Mouse (Mus musculus) gastrocnemius, postnatal 25 days (tissue): ENCODE measurements around the gene Nmb. TPM values are rescaled to one million over a fixed set of nuclear protein-coding genes. Genes with fewer than 3 reads are reported as not detected.

Source experiments
- DNase-seq: peaks from one replicate; pipeline ENCODE4 v3.0.0; 2022
- total RNA-seq, 2 experiments: library from RNA; stranded (reverse); gene quantifications; 1 replicate in 1 of 2; 2 replicates in 1 of 2; pipeline ENCODE4 v1.2.3; 2021

The Nmb gene
- total RNA-seq, 2 experiments from 2014 or later: 2.2 to 2.7 TPM

- DNase-seq: peak; percentile 90
Observed at GRCm38 (mm10) chr7:80860729-80861274, 44.1 kb downstream of the Nmb start, which contains the start of gene Zscan2. TSS of gene Zscan2 (plus strand) at chr7:80860920.

GRCm38 (mm10) chr7:80860227-80860626 is 44.6 kb downstream of the Nmb start:
- DNase-seq: peak; percentile 23

DNA sequence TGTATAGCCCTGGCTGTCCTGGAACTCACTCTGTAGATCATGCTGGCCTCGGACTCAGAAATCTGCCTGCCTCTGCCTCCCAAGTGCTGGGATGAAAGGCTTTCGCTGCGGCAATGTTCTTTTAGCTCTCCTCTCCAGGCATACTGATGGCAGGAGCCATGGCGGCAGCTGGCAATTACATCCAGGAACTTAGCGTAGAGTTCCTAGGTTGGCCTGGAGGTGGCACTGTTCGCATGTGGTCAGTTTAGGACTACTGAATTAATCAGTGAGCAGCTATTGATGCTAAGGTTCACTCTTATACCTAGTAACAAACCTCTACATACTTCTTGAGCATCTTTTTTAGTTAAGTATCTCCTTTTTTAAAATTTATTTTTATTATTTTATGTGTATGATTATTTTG is 47.7 kb downstream of the Nmb start:
- DNase-seq: peak; percentile 64

- DNase-seq: no peak
Observed at GRCm38 (mm10) chr7:80855316-80855715, 49.6 kb downstream of the Nmb start.

DNA sequence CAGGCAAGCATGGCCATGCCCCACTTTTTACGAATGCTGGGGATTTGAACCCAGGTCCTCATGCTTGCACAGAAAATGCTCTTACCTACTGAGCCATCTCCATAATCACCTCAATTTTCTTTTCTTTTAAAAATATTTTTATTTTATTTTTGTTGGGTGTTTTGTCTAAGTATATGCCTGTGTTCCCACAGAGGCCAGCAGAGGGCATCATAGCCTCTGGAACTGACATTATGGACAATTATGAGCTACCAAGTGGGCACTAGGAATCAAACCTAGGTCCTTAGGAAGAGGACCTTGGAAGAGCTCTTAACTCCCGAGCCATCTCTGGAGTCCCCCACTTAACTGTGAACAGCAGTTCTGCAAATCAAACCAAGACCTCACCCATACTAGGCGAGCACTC is 51.7 kb downstream of the Nmb start:
- DNase-seq: no peak

Other genes starting within 250 kb of the Nmb start
- 10 to 100 TPM; 10.4 to 10.5 TPM for gene Crtc3, start 216.2 kb downstream of the Nmb start, total RNA-seq
- gene Iqgap1, start 79.1 kb downstream of the Nmb start, total RNA-seq: 10 to 100 TPM; 16.8 to 18.8 TPM
- 1 to 10 TPM; 1.5 to 1.6 TPM for gene Zscan2, start 44.2 kb downstream of the Nmb start, total RNA-seq
- 1 to 10 TPM; 3.1 to 4.2 TPM for gene Wdr73, start 3.8 kb downstream of the Nmb start, total RNA-seq
- 10 to 100 TPM; 25.4 to 29.9 TPM for gene Sec11a, start 42.7 kb upstream of the Nmb start, total RNA-seq
- gene Zfp592, start 88.6 kb upstream of the Nmb start, total RNA-seq: 10 to 100 TPM; 10.2 to 10.6 TPM
- gene Alpk3, start 152.5 kb upstream of the Nmb start, total RNA-seq: 100 to 1,000 TPM; 213 to 256 TPM
- gene Slc28a1, start 209.7 kb upstream of the Nmb start, total RNA-seq: under 1 TPM; 0.19 to 0.20 TPM